Mouse (Mus musculus): ENCODE measurements around the gene Mrpl39. TPM values are rescaled to one million over a fixed set of nuclear protein-coding genes. Genes with fewer than 3 reads are reported as not detected.

Mrpl39 gene
- total and polyA plus RNA-seq, 2 experiments = 36.9 to 47.8 TPM

DNA sequence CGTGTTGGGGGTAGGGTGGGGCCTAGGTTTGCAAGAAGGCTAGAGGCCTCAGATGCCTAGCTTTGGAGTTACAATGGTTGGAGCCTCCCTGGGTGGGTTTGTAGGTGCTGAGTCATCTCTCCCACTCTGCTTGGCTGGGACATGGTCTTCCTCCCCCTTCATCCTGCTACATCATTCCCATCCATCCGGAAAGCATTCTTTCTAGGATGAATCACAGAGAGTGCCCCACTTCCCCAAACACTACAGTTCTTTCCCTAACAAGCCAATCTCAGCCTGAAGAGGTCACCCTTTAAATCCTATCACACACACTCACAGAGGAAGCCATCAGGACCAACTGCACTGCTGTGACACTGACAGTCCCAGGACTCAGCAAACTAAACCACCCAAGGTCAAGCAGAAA, 14.9 kb downstream of the Mrpl39 start:
- TF ChIP-seq CTCF (IDR thresholded peaks at IDR 0.05; ENCODE audit: low read depth, low read length) = no peak
- no peak for DNase-seq (ENCODE audit: extremely low read depth, low read depth, low spot score)
- H3K27me3 ChIP-seq (ENCODE audit: control insufficient read depth, insufficient read depth, low read length) = no peaks in the 10 kb centered on the region
- no peaks in the 10 kb centered on the region for H3K79me2 ChIP-seq (ENCODE audit: control insufficient read depth, insufficient read depth, low read length)
- no peak overlapping the region for H3K27ac ChIP-seq (replicated peaks; ENCODE audit: insufficient read depth, low read depth, low read length)
- 91% methylated on average over 2 of the region's 2 CpGs for WGBS
- H3K4me1 ChIP-seq (ENCODE audit: control insufficient read depth, insufficient read depth, low read length) = no peaks in the 10 kb centered on the region
- no peak overlapping the region for H3K4me3 ChIP-seq (ENCODE audit: insufficient read depth, low read depth, low read length)
- peaks cover 41% of the 10 kb centered on the region for H3K36me3 ChIP-seq (ENCODE audit: control insufficient read depth, insufficient read depth, low read length)
- no peak overlapping the region for H3K9ac ChIP-seq (ENCODE audit: low read depth, low read length)

DNA sequence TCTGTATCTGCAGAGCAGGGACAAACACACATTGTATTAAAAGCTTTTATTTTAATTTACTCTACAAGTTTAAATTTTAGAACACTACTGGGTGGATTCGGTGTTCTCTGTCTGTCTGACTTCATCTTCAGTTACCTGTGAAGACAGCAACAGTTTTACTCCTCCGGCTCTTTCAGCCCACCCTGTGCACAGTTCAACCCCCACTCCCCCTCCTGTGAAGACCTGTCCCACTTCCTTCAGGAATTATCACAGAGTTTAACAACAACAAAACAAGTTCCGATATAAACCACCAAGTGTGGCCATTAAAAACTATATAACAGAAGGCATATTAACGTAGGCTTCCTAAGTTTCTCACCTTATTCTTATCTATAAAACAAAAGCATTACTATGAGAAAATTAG, 17.3 kb downstream of the Mrpl39 start:
- WGBS = 96% methylated on average over 4 of the region's 4 CpGs

DNA sequence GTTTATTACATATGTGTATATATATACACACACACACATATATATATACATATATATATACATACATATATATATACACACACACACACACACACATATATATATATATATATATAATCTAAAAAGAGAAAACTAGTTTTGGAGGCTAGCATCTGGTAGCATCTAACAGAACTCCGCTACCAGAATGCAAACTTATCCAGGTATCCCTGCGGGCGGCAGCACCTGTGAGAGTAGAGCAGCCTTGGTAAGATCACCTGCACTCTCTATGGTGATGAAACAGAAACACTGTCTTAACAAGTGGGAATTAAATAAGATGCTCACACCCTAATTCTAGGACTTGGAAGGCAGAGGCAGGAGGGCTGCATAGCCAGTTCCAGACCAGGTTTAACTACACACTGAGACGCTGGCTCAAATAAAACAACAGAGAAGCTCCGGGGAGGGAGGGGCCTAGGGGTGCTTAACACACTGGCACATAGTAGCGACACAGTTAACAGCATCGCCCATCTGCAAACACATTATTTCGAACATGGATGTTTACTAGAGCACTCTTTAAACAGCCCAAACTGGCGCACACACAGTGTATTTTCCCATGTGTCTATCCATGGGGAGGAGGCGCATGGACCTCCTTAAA, 17.8 kb downstream of the Mrpl39 start:
- DNase-seq (ENCODE audit: extremely low read depth, low read depth, low spot score) = no peak
- no peaks in the 10 kb centered on the region for H3K4me1 ChIP-seq (ENCODE audit: control insufficient read depth, insufficient read depth, low read length)
- TF ChIP-seq POLR2A (IDR thresholded peaks at IDR 0.05; ENCODE audit: extremely low read depth, insufficient read depth, low read length) = no peak
- TF ChIP-seq CTCF (IDR thresholded peaks at IDR 0.05; ENCODE audit: low read depth, low read length) = no peak
- no peak overlapping the region for H3K9ac ChIP-seq (ENCODE audit: low read depth, low read length)
- H3K27me3 ChIP-seq (ENCODE audit: control insufficient read depth, insufficient read depth, low read length) = no peaks in the 10 kb centered on the region
- 92% methylated on average over 10 of the region's 10 CpGs for WGBS
- no peak overlapping the region for H3K27ac ChIP-seq (replicated peaks; ENCODE audit: insufficient read depth, low read depth, low read length)
- H3K36me3 ChIP-seq (ENCODE audit: control insufficient read depth, insufficient read depth, low read length) = peaks cover 22% of the 10 kb centered on the region
- no peak overlapping the region for H3K4me3 ChIP-seq (ENCODE audit: insufficient read depth, low read depth, low read length)
- H3K79me2 ChIP-seq (ENCODE audit: control insufficient read depth, insufficient read depth, low read length) = no peaks in the 10 kb centered on the region

More for the DNA sequence above, 17.3 kb downstream of the Mrpl39 start:
- no peak overlapping the region for H3K27ac ChIP-seq (replicated peaks; ENCODE audit: insufficient read depth, low read depth, low read length)
- H3K4me1 ChIP-seq (ENCODE audit: control insufficient read depth, insufficient read depth, low read length) = no peaks in the 10 kb centered on the region
- no peak overlapping the region for H3K9ac ChIP-seq (ENCODE audit: low read depth, low read length)
- H3K4me3 ChIP-seq (ENCODE audit: insufficient read depth, low read depth, low read length) = no peak overlapping the region
- no peak for DNase-seq (ENCODE audit: extremely low read depth, low read depth, low spot score)
- peaks cover 26% of the 10 kb centered on the region for H3K36me3 ChIP-seq (ENCODE audit: control insufficient read depth, insufficient read depth, low read length)
- no peaks in the 10 kb centered on the region for H3K79me2 ChIP-seq (ENCODE audit: control insufficient read depth, insufficient read depth, low read length)
- no peaks in the 10 kb centered on the region for H3K27me3 ChIP-seq (ENCODE audit: control insufficient read depth, insufficient read depth, low read length)
- TF ChIP-seq POLR2A (IDR thresholded peaks at IDR 0.05; ENCODE audit: extremely low read depth, insufficient read depth, low read length) = no peak
- no peak for TF ChIP-seq CTCF (IDR thresholded peaks at IDR 0.05; ENCODE audit: low read depth, low read length)

DNA sequence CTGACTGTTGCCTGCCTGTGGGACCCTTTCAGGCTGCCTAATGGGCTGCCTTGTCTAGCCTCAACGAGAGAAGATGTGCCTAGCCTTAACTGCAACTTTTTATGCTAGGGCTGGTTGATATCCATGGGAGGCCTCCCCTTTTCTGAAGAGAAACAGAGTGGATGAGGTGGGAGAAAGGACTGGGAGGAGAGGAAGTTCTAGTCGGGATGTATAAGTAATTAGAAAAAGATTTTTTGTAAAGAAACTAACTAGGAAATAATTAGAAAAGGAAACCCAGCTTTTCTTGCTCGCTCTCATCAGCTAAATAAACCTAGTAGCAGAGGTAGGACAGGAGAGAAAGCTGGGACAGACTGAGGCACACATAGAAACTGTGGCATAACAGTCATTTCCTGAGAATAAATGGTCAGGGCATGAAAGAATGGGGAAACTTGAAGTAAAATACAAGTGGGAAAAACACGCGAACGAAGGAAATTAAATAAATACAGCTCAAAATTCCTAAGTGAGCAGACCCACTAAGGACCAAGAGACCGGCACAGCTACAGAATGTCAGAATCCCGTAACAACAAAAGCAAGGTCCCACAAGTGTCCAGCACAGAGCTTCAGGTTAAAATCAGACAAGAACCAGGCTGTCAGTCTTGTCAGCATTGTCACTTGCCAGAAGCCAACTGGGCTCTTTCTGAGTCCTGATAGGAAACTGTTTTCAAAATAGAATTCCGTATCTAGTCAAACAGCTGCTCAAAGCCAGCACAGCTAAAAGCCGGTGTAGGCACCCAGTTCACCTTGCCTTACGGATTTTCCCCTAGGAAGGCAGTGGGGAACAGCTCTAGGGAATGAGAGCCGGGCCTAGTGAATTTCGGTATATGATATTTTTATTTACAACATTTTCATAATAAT, 18.6 kb downstream of the Mrpl39 start:
- Histone ChIP-seq H3K27ac (replicated peaks; ENCODE audit: insufficient read depth, low read depth, low read length) (no peak overlapping the region), H3K36me3 (ENCODE audit: control insufficient read depth, insufficient read depth, low read length) (peaks cover 18% of the 10 kb centered on the region), H3K9ac (ENCODE audit: low read depth, low read length) (no peak overlapping the region), H3K4me1 (ENCODE audit: control insufficient read depth, insufficient read depth, low read length) (no peaks in the 10 kb centered on the region), H3K27me3 (ENCODE audit: control insufficient read depth, insufficient read depth, low read length) (no peaks in the 10 kb centered on the region), H3K79me2 (ENCODE audit: control insufficient read depth, insufficient read depth, low read length) (no peaks in the 10 kb centered on the region), H3K4me3 (ENCODE audit: insufficient read depth, low read depth, low read length) (no peak overlapping the region)
- 93% methylated on average over 13 of the region's 13 CpGs for WGBS
- no peak for TF ChIP-seq POLR2A (IDR thresholded peaks at IDR 0.05; ENCODE audit: extremely low read depth, insufficient read depth, low read length)
- no peak for TF ChIP-seq CTCF (IDR thresholded peaks at IDR 0.05; ENCODE audit: low read depth, low read length)
- no peak for DNase-seq (ENCODE audit: extremely low read depth, low read depth, low spot score)

DNA sequence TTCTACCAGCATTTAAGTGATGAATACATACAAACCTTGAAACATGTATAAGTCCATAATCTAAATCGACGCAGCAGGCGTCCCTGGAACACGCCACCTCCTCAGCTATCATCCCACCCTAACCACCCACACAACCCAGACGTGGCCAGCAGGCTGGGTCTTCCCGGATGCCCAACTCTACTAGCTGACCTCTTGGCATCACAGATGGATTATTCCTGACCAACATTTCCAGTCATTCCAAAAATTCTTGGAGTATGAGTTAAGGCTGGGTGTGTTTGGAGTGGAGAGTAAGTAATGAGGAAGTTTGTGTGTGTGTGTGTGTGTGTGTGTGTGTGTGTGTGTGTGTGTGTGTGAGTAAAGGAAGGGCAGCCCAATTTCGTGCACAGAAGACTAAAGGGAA, 19.3 kb downstream of the Mrpl39 start:
- Histone ChIP-seq H3K27ac (replicated peaks; ENCODE audit: insufficient read depth, low read depth, low read length) (no peak overlapping the region), H3K79me2 (ENCODE audit: control insufficient read depth, insufficient read depth, low read length) (no peaks in the 10 kb centered on the region), H3K27me3 (ENCODE audit: control insufficient read depth, insufficient read depth, low read length) (no peaks in the 10 kb centered on the region), H3K9ac (ENCODE audit: low read depth, low read length) (no peak overlapping the region), H3K4me3 (ENCODE audit: insufficient read depth, low read depth, low read length) (no peak overlapping the region), H3K4me1 (ENCODE audit: control insufficient read depth, insufficient read depth, low read length) (no peaks in the 10 kb centered on the region), H3K36me3 (ENCODE audit: control insufficient read depth, insufficient read depth, low read length) (peaks cover 11% of the 10 kb centered on the region)
- TF ChIP-seq CTCF (IDR thresholded peaks at IDR 0.05; ENCODE audit: low read depth, low read length) (no peak), POLR2A (IDR thresholded peaks at IDR 0.05; ENCODE audit: extremely low read depth, insufficient read depth, low read length) (no peak)
- 89% methylated on average over 7 of the region's 7 CpGs for WGBS
- no peak for DNase-seq (ENCODE audit: extremely low read depth, low read depth, low spot score)

DNA sequence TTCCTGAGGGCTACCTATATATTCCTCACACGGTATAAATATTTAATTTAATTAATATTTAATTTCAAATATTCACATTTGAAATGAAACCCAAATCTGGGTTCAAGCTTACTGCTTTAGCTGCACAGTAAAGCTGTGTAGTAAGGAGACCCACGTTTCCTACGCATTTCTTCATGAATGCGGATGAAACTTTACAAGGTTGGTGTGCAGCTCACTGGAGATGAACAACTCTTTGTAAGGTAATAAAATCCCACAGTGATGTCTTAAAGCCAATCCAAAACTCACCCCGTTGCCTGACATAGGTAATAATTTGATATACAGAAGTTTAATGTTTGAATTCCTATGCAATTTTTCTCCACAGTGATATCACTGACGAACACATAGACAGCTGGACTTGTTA, 20.6 kb downstream of the Mrpl39 start:
- Histone ChIP-seq H3K36me3 (ENCODE audit: control insufficient read depth, insufficient read depth, low read length) (peaks cover 4% of the 10 kb centered on the region), H3K79me2 (ENCODE audit: control insufficient read depth, insufficient read depth, low read length) (no peaks in the 10 kb centered on the region), H3K27ac (replicated peaks; ENCODE audit: insufficient read depth, low read depth, low read length) (no peak overlapping the region), H3K9ac (ENCODE audit: low read depth, low read length) (no peak overlapping the region), H3K27me3 (ENCODE audit: control insufficient read depth, insufficient read depth, low read length) (no peaks in the 10 kb centered on the region), H3K4me1 (ENCODE audit: control insufficient read depth, insufficient read depth, low read length) (no peaks in the 10 kb centered on the region), H3K4me3 (ENCODE audit: insufficient read depth, low read depth, low read length) (no peak overlapping the region)
- WGBS = 94% methylated on average over 6 of the region's 6 CpGs
- no peak for DNase-seq (ENCODE audit: extremely low read depth, low read depth, low spot score)
- TF ChIP-seq CTCF (IDR thresholded peaks at IDR 0.05; ENCODE audit: low read depth, low read length) = no peak
- TF ChIP-seq POLR2A (IDR thresholded peaks at IDR 0.05; ENCODE audit: extremely low read depth, insufficient read depth, low read length) = no peak

Measured in liver, adult 2 months (tissue).